Mouse (Mus musculus) CD4-positive, CD25-positive, alpha-beta regulatory T cell, adult 2 months (primary cell): ENCODE data around the gene Cdk11b.
A peak's percentile ranks its signal among the peaks of the same experiment; 100 is the strongest.
"Not testable (repeated sequence)": the region's sequence is repeated elsewhere in the genome, so short reads cannot be mapped to it uniquely, and the experiment has no call there.

ENCODE experiments used
- DNase-seq: peaks from one replicate; pipeline ENCODE4 v3.0.0-alpha.2; 2012; ENCODE audit warnings: low read depth, low spot score

Cdk11b gene

DNA sequence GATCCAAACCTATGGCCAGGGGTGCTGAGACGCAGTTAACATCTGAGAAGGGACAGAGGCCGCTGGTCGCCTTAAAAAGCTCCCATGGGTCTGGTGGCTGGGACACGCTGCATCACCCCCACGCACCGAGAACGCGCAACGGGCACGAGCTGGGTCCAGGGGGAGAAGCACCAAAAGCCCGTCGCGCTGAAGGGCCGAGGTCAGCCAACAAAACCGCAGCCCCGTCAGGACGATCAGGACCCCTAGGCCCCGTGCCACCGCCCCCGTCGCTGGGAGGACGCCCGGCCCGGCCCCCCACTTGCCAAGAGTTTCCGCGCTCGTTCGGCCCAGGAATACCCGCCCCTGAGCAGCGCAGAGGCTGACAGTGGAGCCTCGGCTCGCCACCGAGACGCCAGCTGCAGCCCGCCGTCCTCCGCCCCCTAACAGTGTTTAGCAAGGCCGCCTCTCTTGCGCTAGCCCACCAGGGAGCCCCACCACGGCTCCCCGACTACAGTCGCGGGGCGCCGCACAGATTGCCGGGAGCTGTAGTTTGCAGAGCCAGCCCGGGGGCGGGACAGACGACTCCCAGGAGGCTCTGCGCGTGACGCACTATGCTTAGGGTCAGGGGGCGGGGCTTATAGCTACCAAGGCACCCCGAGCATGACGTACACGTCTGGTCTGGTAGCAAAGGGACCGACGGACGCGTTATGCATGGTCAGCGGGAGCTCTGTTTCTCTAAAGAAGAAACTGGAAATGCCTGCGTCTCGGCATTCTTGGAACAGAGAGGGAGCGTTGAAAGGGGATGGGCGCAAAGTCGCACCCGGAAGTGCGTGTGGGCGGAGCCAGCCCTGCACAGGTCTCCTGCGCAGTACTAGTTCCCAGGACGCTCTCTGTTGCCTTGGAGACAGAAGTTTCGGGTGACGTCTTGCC lies 44.3 kb downstream of the Cdk11b start, which contains the start of gene Mib2:
Gene Mib2 (minus strand): TSS at position 510 of the 909 bp plus-strand sequence.
- peak; percentile 98 for DNase-seq

GRCm38 (mm10) chr4:155669598-155670075 lies 45.0 kb downstream of the Cdk11b start:
- DNase-seq = no peak

DNA sequence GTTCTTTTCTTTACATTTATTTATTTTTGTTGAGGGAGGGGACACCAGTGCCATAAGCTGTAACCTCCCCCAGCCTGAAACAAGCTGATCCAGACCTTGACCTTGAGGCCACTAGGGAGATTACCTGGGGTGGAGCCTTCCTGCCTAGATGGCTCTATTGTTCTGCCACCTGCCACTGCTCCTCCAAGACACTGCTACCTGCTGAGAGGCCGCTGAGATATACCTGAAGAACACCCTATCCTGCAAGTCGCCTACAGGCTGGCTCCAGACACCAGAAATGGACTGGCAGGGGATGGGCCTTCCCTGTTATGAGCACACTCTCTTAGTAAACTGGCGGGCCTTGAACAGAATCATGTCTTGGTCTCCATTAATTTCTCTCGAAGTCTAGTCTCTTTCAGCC lies 45.6 kb downstream of the Cdk11b start:
- DNase-seq = not testable (repeated sequence)

GRCm38 (mm10) chr4:155672082-155672481 lies 47.4 kb downstream of the Cdk11b start:
- no peak for DNase-seq

GRCm38 (mm10) chr4:155675991-155676390 lies 51.3 kb downstream of the Cdk11b start:
- DNase-seq = peak; percentile 66

DNA sequence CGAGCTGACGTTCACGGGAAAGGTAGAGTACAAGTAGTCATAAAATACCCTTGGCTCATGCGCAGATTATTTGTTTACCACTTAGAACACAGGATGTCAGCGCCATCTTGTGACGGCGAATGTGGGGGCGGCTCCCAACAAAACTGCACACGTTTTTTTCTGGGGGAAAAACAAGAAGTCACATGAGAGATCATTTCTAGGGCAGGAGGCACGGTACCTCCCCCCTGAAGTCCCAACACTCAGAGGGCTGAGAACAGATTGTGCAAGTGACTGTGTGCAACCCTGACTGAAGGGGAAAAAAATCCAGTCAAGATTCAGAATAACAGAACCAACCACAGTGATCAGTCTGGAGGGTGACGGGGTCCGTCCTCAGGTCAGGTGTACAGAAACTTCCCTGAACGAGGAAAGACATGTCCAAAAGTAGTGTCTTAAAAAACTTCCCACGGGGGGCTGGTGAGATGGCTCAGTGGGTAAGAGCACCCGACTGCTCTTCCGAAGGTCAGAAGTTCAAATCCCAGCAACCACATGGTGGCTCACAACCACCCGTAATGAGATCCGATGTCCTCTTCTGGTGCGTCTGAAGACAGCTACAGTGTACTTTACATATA lies 59.1 kb downstream of the Cdk11b start:
- not testable (repeated sequence) for DNase-seq

GRCm38 (mm10) chr4:155687764-155688163 lies 63.1 kb downstream of the Cdk11b start:
- not testable (repeated sequence) for DNase-seq

DNA sequence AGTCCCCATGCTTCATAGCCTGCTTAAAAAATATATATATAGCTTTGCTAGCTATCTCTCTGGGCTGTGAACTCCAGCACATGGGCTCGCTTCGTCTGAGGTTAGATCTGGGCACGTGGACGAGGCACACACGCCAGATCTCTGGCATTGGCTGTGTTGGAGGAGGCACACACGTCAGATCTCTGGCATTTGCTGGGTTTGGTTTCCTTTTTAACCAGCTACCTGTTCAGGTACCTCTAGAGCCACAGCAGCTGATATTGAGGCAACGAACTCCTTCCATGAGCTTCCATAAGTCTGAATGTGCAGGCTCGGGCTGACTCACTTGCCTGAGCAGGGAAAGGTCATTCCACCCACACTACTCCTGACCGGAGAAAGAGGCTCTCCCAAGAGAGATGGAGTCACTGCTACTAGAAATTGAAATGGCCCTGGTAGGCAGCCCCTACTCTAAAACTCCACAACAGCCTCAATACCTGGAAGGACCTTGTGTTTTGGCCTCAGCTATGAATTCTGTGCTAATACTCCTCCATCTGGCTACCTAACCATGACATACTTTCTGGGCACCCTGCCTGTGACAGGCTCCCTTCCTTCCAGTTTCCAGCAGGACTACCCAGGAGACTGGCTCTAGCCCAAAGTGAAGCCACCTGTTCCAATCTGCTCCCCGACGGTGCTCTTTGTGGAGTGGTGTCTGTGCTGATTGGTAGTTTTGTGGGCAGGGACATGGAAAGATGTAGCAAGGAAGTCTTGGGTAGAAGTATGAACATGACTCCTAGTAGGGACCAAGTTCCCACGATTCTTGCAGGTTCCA lies 66.1 kb downstream of the Cdk11b start:
- no peak for DNase-seq

- no peak for DNase-seq
These were observed 67.8 kb downstream of the Cdk11b start for GRCm38 (mm10) chr4:155692421-155692820.

- DNase-seq = no peak
These were observed 69.4 kb downstream of the Cdk11b start, which contains the start of gene Fndc10 for GRCm38 (mm10) chr4:155694111-155694481. Gene Fndc10 (plus strand): TSS chr4:155694342.

GRCm38 (mm10) chr4:155694482-155695401 lies 70.1 kb downstream of the Cdk11b start:
- peak; percentile 92 for DNase-seq

DNA sequence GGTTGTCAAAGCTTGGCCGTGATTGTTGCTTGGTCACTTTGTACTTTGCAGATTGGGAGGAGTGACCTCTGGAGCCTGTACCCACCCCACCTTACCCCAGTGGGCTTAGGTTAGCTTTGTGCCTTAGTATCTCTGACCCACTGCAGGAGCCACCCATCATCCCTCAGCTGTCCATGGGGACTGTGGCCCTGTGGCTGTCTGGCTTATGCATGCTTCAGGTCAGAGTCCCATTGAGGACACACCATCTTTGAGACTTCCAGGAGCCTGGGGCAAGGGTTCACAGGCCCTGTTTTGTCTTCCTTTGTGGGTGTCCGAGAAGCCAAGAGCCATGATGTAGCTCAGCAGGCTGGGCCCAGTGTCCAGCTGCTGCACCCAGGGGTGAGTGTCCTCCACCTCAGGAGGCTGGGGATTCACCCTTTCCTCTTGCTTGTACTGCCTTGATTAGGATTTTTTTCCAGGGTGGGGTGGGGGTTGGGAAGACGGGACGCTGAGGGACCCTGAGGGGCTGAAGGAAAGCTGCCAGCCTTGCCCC lies 70.9 kb downstream of the Cdk11b start:
- DNase-seq = no peak

GRCm38 (mm10) chr4:155696261-155697255 lies 71.9 kb downstream of the Cdk11b start:
- no peak for DNase-seq
